Mouse (Mus musculus): ENCODE data around the gene Rftn1. TPM values are rescaled to one million over a fixed set of nuclear protein-coding genes. Genes with fewer than 3 reads are reported as not detected.

Gene Rftn1
- total and polyA plus RNA-seq, 2 experiments from 2014 or later: 19.7 to 44.4 TPM

- Histone ChIP-seq H3K9me3 (ENCODE audit: low read length) (no peaks in the 10 kb centered on the region), H3K36me3 (ENCODE audit: insufficient read depth, low read length) (no peaks in the 10 kb centered on the region), H3K27me3 (ENCODE audit: insufficient read depth, low read length) (no peaks in the 10 kb centered on the region), H3K4me3 (ENCODE audit: low read length) (no peak overlapping the region), H3K4me1 (ENCODE audit: insufficient read depth, low read length) (no peaks in the 10 kb centered on the region), H3K9ac (replicated peaks; ENCODE audit: low read length) (no peak overlapping the region), H3K4me2 (ENCODE audit: low read depth, low read length) (no peak overlapping the region), H3K27ac (no peak overlapping the region)
- TF ChIP-seq CTCF (IDR thresholded peaks at IDR 0.05; ENCODE audit: low read depth): no peak
- DNase-seq (ENCODE audit: low spot score) (no peak), ATAC-seq (no peak; the same call in 1 of the 2 replicates)
- WGBS: 71% methylated on average over 13 of the region's 13 CpGs
Observed at GRCm38 (mm10) chr17:50063832-50064627, 126.4 kb downstream of the Rftn1 start.

GRCm38 (mm10) chr17:50062649-50063048 is 127.8 kb downstream of the Rftn1 start:
- Histone ChIP-seq H3K27me3 (ENCODE audit: insufficient read depth, low read length) (no peaks in the 10 kb centered on the region), H3K4me2 (ENCODE audit: low read depth, low read length) (no peak overlapping the region), H3K27ac (no peak overlapping the region), H3K4me1 (ENCODE audit: insufficient read depth, low read length) (no peaks in the 10 kb centered on the region), H3K36me3 (ENCODE audit: insufficient read depth, low read length) (no peaks in the 10 kb centered on the region), H3K4me3 (ENCODE audit: low read length) (no peak overlapping the region), H3K9ac (replicated peaks; ENCODE audit: low read length) (no peak overlapping the region), H3K9me3 (ENCODE audit: low read length) (no peaks in the 10 kb centered on the region)
- WGBS: 88% methylated on average over 4 of the region's 4 CpGs
- no peak for TF ChIP-seq CTCF (IDR thresholded peaks at IDR 0.05; ENCODE audit: low read depth)
- no peak for DNase-seq (ENCODE audit: low spot score)
- ATAC-seq: no peak

GRCm38 (mm10) chr17:50061446-50061845 is 129.0 kb downstream of the Rftn1 start:
- no peaks in the 10 kb centered on the region for H3K36me3 ChIP-seq (ENCODE audit: insufficient read depth, low read length)
- H3K27me3 ChIP-seq (ENCODE audit: insufficient read depth, low read length): no peaks in the 10 kb centered on the region
- no peak overlapping the region for H3K4me2 ChIP-seq (ENCODE audit: low read depth, low read length)
- WGBS: 93% methylated on average over 4 of the region's 4 CpGs
- TF ChIP-seq CTCF (IDR thresholded peaks at IDR 0.05; ENCODE audit: low read depth): no peak
- no peaks in the 10 kb centered on the region for H3K9me3 ChIP-seq (ENCODE audit: low read length)
- H3K27ac ChIP-seq: no peak overlapping the region
- H3K4me1 ChIP-seq (ENCODE audit: insufficient read depth, low read length): no peaks in the 10 kb centered on the region
- DNase-seq (ENCODE audit: low spot score) (no peak), ATAC-seq (no peak)
- no peak overlapping the region for H3K4me3 ChIP-seq (ENCODE audit: low read length)
- no peak overlapping the region for H3K9ac ChIP-seq (replicated peaks; ENCODE audit: low read length)

- TF ChIP-seq CTCF (IDR thresholded peaks at IDR 0.05; ENCODE audit: low read depth): no peak
Observed at GRCm38 (mm10) chr17:50060220-50060619, 130.3 kb downstream of the Rftn1 start.

GRCm38 (mm10) chr17:50059417-50059816 is 131.1 kb downstream of the Rftn1 start:
- TF ChIP-seq CTCF (IDR thresholded peaks at IDR 0.05; ENCODE audit: low read depth): no peak
- WGBS: 93% methylated on average over 5 of the region's 5 CpGs
- no peak overlapping the region for H3K9ac ChIP-seq (replicated peaks; ENCODE audit: low read length)

More at GRCm38 (mm10) chr17:50060220-50060619, 130.3 kb downstream of the Rftn1 start:
- H3K27ac ChIP-seq: no peak overlapping the region
- ATAC-seq (no peak), DNase-seq (ENCODE audit: low spot score) (no peak)
- no peak overlapping the region for H3K4me2 ChIP-seq (ENCODE audit: low read depth, low read length)
- no peaks in the 10 kb centered on the region for H3K4me1 ChIP-seq (ENCODE audit: insufficient read depth, low read length)
- no peaks in the 10 kb centered on the region for H3K9me3 ChIP-seq (ENCODE audit: low read length)
- no peaks in the 10 kb centered on the region for H3K36me3 ChIP-seq (ENCODE audit: insufficient read depth, low read length)
- H3K9ac ChIP-seq (replicated peaks; ENCODE audit: low read length): no peak overlapping the region
- H3K27me3 ChIP-seq (ENCODE audit: insufficient read depth, low read length): no peaks in the 10 kb centered on the region
- H3K4me3 ChIP-seq (ENCODE audit: low read length): no peak overlapping the region
- WGBS: 62% methylated on average over 2 of the region's 2 CpGs

GRCm38 (mm10) chr17:50055154-50055756 is 135.2 kb downstream of the Rftn1 start:
- ATAC-seq: peak; percentile 48
- WGBS: 23% methylated on average over 16 of the region's 16 CpGs

More at GRCm38 (mm10) chr17:50059417-50059816, 131.1 kb downstream of the Rftn1 start:
- H3K4me3 ChIP-seq (ENCODE audit: low read length): no peak overlapping the region
- no peaks in the 10 kb centered on the region for H3K36me3 ChIP-seq (ENCODE audit: insufficient read depth, low read length)
- ATAC-seq: no peak
- no peak overlapping the region for H3K4me2 ChIP-seq (ENCODE audit: low read depth, low read length)
- no peak overlapping the region for H3K27ac ChIP-seq
- no peaks in the 10 kb centered on the region for H3K4me1 ChIP-seq (ENCODE audit: insufficient read depth, low read length)
- no peaks in the 10 kb centered on the region for H3K9me3 ChIP-seq (ENCODE audit: low read length)
- no peak for DNase-seq (ENCODE audit: low spot score)
- no peaks in the 10 kb centered on the region for H3K27me3 ChIP-seq (ENCODE audit: insufficient read depth, low read length)

More at GRCm38 (mm10) chr17:50055154-50055756, 135.2 kb downstream of the Rftn1 start:
- no peak overlapping the region; the same call in 1 of the 2 replicates for H3K4me2 ChIP-seq (ENCODE audit: low read depth, low read length)
- TF ChIP-seq CTCF (IDR thresholded peaks at IDR 0.05; ENCODE audit: low read depth): no peak
- no peaks in the 10 kb centered on the region for H3K36me3 ChIP-seq (ENCODE audit: insufficient read depth, low read length)
- H3K27ac ChIP-seq: peak overlapping the region; percentile 49; the same call in 1 of the 2 replicates
- H3K4me3 ChIP-seq (ENCODE audit: low read length): no peak overlapping the region
- no peaks in the 10 kb centered on the region for H3K27me3 ChIP-seq (ENCODE audit: insufficient read depth, low read length)
- H3K9me3 ChIP-seq (ENCODE audit: low read length): no peaks in the 10 kb centered on the region
- H3K4me1 ChIP-seq (ENCODE audit: insufficient read depth, low read length): no peaks in the 10 kb centered on the region
- no peak overlapping the region for H3K9ac ChIP-seq (replicated peaks; ENCODE audit: low read length)
- peak; percentile 68 for DNase-seq (ENCODE audit: low spot score)

Measured in hindbrain, postnatal 0 days (tissue).